Mouse (Mus musculus) heart, adult 2 months (tissue): ENCODE data around the gene Nes.

Experiments
- CTCF ChIP-seq: fragments of 200-600 bp; IDR thresholded peaks from 2 replicates; pipeline ENCODE4 v1.8.1; 2022; ENCODE audit warnings: antibody characterized with exemption, mild to moderate bottlenecking, moderate library complexity
- EP300 ChIP-seq: fragments of 200-500 bp; IDR thresholded peaks from 2 replicates; pipeline ENCODE4 v1.6.1; 2011; ENCODE audit warnings: low read depth, low read length, control low read depth; ENCODE audit not compliant: insufficient read depth
- POLR2A ChIP-seq: fragments of 200-500 bp; IDR thresholded peaks from 2 replicates; pipeline ENCODE4 v1.6.1; 2011; ENCODE audit warnings: mild to moderate bottlenecking, low read depth, low read length, control low read depth; ENCODE audit not compliant: insufficient read depth

DNA sequence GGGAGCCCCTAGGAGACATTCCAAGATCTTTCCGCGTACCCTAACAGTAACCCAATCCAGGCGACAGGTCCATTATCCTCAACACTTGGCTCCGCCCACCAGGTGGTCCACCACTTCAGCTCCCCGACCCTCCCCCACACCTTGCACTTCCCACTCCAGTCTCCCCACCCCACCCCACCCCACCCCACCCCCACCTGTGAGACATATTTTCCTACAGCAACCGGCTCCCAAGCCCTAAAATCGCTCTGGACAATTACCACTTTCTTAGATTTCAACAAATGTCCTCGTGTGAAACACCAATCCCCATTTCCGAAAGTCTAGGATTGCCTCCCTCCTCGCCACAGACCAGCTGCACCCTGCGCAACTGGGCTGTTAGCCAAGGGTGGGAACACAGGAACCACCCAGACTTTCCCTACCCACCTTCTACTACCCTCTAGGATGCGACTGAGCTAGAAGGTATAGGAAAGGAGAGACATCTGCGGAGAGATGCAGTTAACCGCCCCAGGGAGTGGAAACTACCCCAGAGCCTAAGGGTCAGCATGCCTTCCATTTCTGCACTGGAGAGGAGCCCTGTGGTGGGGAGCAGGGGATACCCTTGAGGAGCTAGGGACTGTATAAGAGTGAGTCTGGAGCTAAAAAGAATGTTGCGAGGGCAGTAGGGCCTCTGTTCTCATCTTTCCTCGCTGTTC is 21.5 kb upstream of the Nes start:
- no peak for TF ChIP-seq POLR2A
- no peak for TF ChIP-seq EP300
- TF ChIP-seq CTCF = no peak
